Mouse (Mus musculus) intestine, embryonic 14.5 days (tissue): Measurements from ENCODE around the gene Sun2. TPM values are rescaled to one million over a fixed set of nuclear protein-coding genes. Genes with fewer than 3 reads are reported as not detected.

ENCODE experiments used
- ATAC-seq: fragments of 200-750 bp; cut with Nextera tagmentation; replicated peaks from 2 replicates; pipeline ENCODE4 v1.8.0; 2017; ENCODE audit warnings: low read depth, moderate number of reproducible peaks, moderate TSS enrichment, moderate library complexity; ENCODE audit not compliant: low FRiP score, low TSS enrichment
- DNase-seq: peaks from one replicate; pipeline ENCODE4 v3.0.0-alpha.2; 2018; ENCODE audit warnings: low spot score
- H3K27ac ChIP-seq: fragments of 300-500 bp; sonication (generic); 2 replicates; pipeline ENCODE4 v1.5.1; 2014; ENCODE audit warnings: low read depth, mild to moderate bottlenecking, control low read depth
- H3K27me3 ChIP-seq: fragments of 300-500 bp; sonication (generic); replicated peaks from 2 replicates; pipeline ENCODE4 v1.6.1; 2014; ENCODE audit warnings: low read length, control low read depth; ENCODE audit not compliant: control insufficient read depth, insufficient read depth
- H3K36me3 ChIP-seq: fragments of 300-500 bp; sonication (generic); 2 replicates; pipeline ENCODE4 v1.6.1; 2014; ENCODE audit warnings: low read length, control low read depth; ENCODE audit not compliant: control insufficient read depth, insufficient read depth
- H3K4me1 ChIP-seq: fragments of 300-500 bp; sonication (generic); replicated peaks from 2 replicates; pipeline ENCODE4 v1.6.1; 2014; ENCODE audit warnings: low read length, control low read depth, mixed read lengths; ENCODE audit not compliant: control insufficient read depth, insufficient read depth
- H3K4me2 ChIP-seq: fragments of 300-500 bp; sonication (generic); 2 replicates; pipeline ENCODE4 v1.6.1; 2014; ENCODE audit warnings: low read length
- H3K4me3 ChIP-seq: fragments of 300-500 bp; sonication (generic); 2 replicates; pipeline ENCODE4 v1.5.1; 2014; ENCODE audit warnings: low read depth, low read length, control low read depth, mixed read lengths
- H3K9ac ChIP-seq: fragments of 300-500 bp; sonication (generic); 2 replicates; pipeline ENCODE4 v1.6.1; 2014; ENCODE audit warnings: mild to moderate bottlenecking, low read length
- H3K9me3 ChIP-seq: fragments of 300-500 bp; sonication (generic); 2 replicates; pipeline ENCODE4 v1.6.1; 2016; ENCODE audit warnings: low read length, control low read depth; ENCODE audit not compliant: control insufficient read depth
- whole genome bisulfite sequencing: fragments of 180-500 bp; shearing (Covaris S2); extraction: QIAGEN DNeasy Blood & Tissue Kit; methylation state at CpG from one replicate; pipeline ENCODE4 v1.1.7; 2014; 5-methylcytosine and 5-hydroxymethylcytosine counted together
- polyA plus RNA-seq: library from polyadenylated mRNA; unstranded; fragments of >200 nt; fragmentation: Nextera tagmentation; extraction: Ambion mirVana; gene quantifications from 2 replicates; pipeline ENCODE4 v1.2.1, GENCODE M21; 2014

Gene Sun2
- polyA plus RNA-seq, 1 experiment from 2014 or later = 5.4 TPM

DNA sequence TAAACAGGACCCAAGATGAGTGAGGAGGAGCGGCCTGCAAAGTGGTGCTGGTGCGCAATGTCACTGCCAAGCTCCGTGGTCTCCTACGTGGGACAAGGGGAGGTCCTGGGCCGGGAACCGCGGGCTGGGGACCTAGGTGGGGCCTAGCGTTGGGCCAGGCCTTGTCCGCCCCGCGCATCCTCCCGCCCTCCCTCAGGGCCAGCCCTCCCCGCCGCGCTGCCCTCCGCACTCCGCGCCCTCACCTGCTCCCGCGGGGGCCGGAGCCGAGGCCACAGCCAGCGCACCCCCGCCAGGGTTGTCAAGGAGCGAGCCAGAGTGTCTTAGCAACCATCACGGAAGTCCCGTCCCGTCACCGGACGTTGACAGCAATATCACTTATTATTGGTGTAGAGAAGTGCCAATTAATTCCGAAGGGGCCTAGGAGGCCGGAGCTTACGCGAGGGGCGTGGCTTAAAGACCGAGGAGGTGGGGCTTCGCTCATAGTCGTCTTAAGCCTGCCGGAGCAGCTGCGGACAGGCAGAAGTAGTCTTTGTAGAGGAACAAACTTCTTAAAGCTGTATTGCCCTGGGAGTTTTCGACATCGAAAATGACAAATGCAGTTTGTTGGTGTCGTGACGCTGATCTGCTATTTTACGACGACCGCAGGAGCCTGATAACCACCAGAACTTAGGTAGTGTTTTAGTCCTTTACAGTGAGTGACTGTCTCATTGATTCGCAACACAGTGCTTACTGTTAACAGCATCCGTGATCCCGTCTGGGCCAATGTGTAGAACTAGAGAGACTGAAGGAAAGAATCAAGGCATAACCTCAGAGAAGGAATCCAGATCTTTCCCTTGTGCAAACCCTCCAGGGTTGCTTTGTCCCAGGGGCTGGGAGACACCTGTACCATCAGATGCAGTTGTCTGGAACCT lies 32.0 kb upstream of the Sun2 start:
- DNase-seq (peak; percentile 92), ATAC-seq (peak; percentile 96)
- Histone ChIP-seq H3K4me2 (peak overlapping the region; percentile 63), H3K27me3 (no peaks in the 10 kb centered on the region), H3K4me3 (peak overlapping the region; percentile 83), H3K36me3 (no peaks in the 10 kb centered on the region), H3K9me3 (no peaks in the 10 kb centered on the region), H3K4me1 (peaks cover 14% of the 10 kb centered on the region), H3K27ac (peak overlapping the region; percentile 77; the same call in 1 of the 2 replicates), H3K9ac (peak overlapping the region; percentile 77)
- under 1% methylated on average over 46 of the region's 50 CpGs for WGBS

DNA sequence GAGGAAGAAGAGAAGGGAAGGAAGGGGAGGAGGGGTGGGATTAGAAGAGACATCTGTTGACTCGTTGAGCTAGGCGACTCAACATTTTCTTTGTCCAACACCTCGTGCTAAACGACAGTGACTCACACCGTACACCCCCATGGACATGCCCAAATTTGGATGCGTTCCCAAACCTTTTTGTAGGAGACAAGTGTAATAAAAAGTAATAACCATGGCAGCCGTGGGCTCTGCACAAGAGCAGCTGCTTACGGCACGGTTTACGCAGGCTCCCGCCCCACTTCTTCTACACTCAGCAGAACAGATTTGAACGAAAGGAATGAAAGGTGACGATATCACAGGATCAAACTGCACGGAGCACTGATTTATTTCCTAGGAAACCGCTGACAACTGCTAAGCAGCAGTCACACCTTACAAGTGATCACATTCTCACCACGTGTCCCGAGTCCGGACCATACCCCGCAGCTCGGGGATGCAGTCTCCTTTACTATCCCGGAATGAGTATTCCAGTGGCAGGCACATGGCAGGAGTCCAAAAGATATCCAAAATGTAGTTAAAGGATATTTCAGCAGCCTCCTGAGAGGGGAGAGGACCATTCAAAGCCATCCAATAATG lies 28.4 kb upstream of the Sun2 start:
- ATAC-seq = no peak
- 71% methylated on average over 21 of the region's 21 CpGs for WGBS
- H3K4me2 ChIP-seq = no peak overlapping the region
- no peak overlapping the region for H3K9ac ChIP-seq
- H3K4me1 ChIP-seq = peaks cover 14% of the 10 kb centered on the region
- no peak overlapping the region for H3K27ac ChIP-seq
- no peak for DNase-seq
- no peaks in the 10 kb centered on the region for H3K27me3 ChIP-seq
- no peak overlapping the region for H3K4me3 ChIP-seq
- no peaks in the 10 kb centered on the region for H3K9me3 ChIP-seq
- no peaks in the 10 kb centered on the region for H3K36me3 ChIP-seq

GRCm38 (mm10) chr15:79768302-79768701 lies 26.0 kb upstream of the Sun2 start:
- Histone ChIP-seq H3K9ac (no peak overlapping the region), H3K27me3 (no peaks in the 10 kb centered on the region), H3K4me3 (no peak overlapping the region), H3K27ac (no peak overlapping the region), H3K36me3 (peaks cover 15% of the 10 kb centered on the region), H3K4me1 (peaks cover 4% of the 10 kb centered on the region), H3K9me3 (no peaks in the 10 kb centered on the region), H3K4me2 (no peak overlapping the region)
- ATAC-seq (no peak), DNase-seq (no peak)
- WGBS = 68% methylated on average over 6 of the region's 6 CpGs

- 84% methylated on average over 16 of the region's 16 CpGs for WGBS
- no peaks in the 10 kb centered on the region for H3K9me3 ChIP-seq
- no peaks in the 10 kb centered on the region for H3K4me1 ChIP-seq
- no peak overlapping the region for H3K4me2 ChIP-seq
- no peak overlapping the region for H3K27ac ChIP-seq
- ATAC-seq (no peak), DNase-seq (no peak)
- no peak overlapping the region for H3K4me3 ChIP-seq
- peaks cover 22% of the 10 kb centered on the region for H3K36me3 ChIP-seq
- H3K9ac ChIP-seq = no peak overlapping the region
- H3K27me3 ChIP-seq = no peaks in the 10 kb centered on the region
These were observed 25.1 kb upstream of the Sun2 start for GRCm38 (mm10) chr15:79767327-79767961.

DNA sequence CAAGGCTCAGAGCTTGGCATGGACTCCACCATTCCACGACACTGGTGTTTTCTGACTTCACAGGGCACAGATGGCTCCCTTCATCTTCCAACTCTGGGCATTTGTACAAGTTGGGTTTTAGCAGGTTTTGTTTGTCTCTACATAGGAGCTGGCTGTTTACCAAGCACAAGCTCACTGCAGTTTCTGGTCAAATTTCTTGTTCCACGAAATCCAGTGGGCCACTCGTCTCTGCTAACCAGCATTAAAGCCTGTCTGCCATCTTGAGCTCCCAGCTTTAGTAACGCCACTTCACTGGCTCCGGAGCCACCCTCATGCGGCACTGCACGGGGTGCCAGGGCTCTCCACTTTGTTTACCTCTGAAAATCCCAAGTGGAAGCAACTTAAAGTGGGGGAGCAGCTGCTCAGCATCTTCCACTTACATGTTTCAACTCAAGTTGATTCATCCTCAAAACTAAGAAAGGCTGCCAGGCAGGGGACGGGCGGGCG lies 24.3 kb upstream of the Sun2 start:
- Histone ChIP-seq H3K27me3 (no peaks in the 10 kb centered on the region), H3K4me3 (no peak overlapping the region), H3K36me3 (peaks cover 30% of the 10 kb centered on the region), H3K27ac (no peak overlapping the region), H3K4me2 (no peak overlapping the region), H3K9me3 (no peaks in the 10 kb centered on the region), H3K9ac (no peak overlapping the region), H3K4me1 (no peaks in the 10 kb centered on the region)
- WGBS = 82% methylated on average over 10 of the region's 10 CpGs
- no peak for DNase-seq
- ATAC-seq = no peak

- Histone ChIP-seq H3K27ac (no peak overlapping the region), H3K4me2 (no peak overlapping the region), H3K4me1 (no peaks in the 10 kb centered on the region), H3K4me3 (no peak overlapping the region), H3K9me3 (no peaks in the 10 kb centered on the region), H3K9ac (no peak overlapping the region), H3K27me3 (no peaks in the 10 kb centered on the region), H3K36me3 (peaks cover 32% of the 10 kb centered on the region)
- no peak for DNase-seq
- WGBS = 53% methylated on average over 10 of the region's 10 CpGs
- ATAC-seq = no peak
These were observed 23.8 kb upstream of the Sun2 start for GRCm38 (mm10) chr15:79766168-79766567.

GRCm38 (mm10) chr15:79765361-79765760 lies 23.0 kb upstream of the Sun2 start:
- Histone ChIP-seq H3K27me3 (no peaks in the 10 kb centered on the region), H3K36me3 (peaks cover 32% of the 10 kb centered on the region), H3K9me3 (no peaks in the 10 kb centered on the region), H3K9ac (no peak overlapping the region), H3K4me1 (no peaks in the 10 kb centered on the region), H3K4me3 (no peak overlapping the region), H3K4me2 (no peak overlapping the region), H3K27ac (no peak overlapping the region)
- DNase-seq (no peak), ATAC-seq (no peak)
- WGBS = 68% methylated on average over 2 of the region's 2 CpGs

- Histone ChIP-seq H3K4me2 (no peak overlapping the region), H3K27me3 (no peaks in the 10 kb centered on the region), H3K4me1 (no peaks in the 10 kb centered on the region), H3K36me3 (peaks cover 32% of the 10 kb centered on the region), H3K9me3 (no peaks in the 10 kb centered on the region), H3K9ac (no peak overlapping the region), H3K27ac (no peak overlapping the region), H3K4me3 (no peak overlapping the region)
- DNase-seq (no peak), ATAC-seq (no peak)
- 82% methylated on average over 11 of the region's 11 CpGs for WGBS
These were observed 22.4 kb upstream of the Sun2 start for GRCm38 (mm10) chr15:79764539-79765267.
